Mouse (Mus musculus): Measurements from ENCODE around the gene Rab36. TPM values are rescaled to one million over a fixed set of nuclear protein-coding genes. Genes with fewer than 3 reads are reported as not detected.

Rab36 gene
- polyA plus RNA-seq, 1 experiment from 2014 or later, result 11.7 TPM

- WGBS, result 84% methylated on average over 14 of the region's 14 CpGs
- H3K27me3 ChIP-seq, result no peaks in the 10 kb centered on the region
- H3K36me3 ChIP-seq, result peaks cover 17% of the 10 kb centered on the region; the same call in 1 of the 2 replicates
- H3K4me1 ChIP-seq, result peaks cover 4% of the 10 kb centered on the region; the same call in 1 of the 2 replicates
- no peak overlapping the region for H3K27ac ChIP-seq
- H3K4me2 ChIP-seq, result no peak overlapping the region
- no peak overlapping the region for H3K4me3 ChIP-seq
- no peak for ATAC-seq (ENCODE audit: insufficient number of reproducible peaks, insufficient read depth, low FRiP score, low TSS enrichment, low read depth)
- no peaks in the 10 kb centered on the region for H3K9me3 ChIP-seq
- no peak overlapping the region for H3K9ac ChIP-seq
Observed at GRCm38 (mm10) chr10:75078174-75079128, 41.6 kb downstream of the Rab36 start.

DNA sequence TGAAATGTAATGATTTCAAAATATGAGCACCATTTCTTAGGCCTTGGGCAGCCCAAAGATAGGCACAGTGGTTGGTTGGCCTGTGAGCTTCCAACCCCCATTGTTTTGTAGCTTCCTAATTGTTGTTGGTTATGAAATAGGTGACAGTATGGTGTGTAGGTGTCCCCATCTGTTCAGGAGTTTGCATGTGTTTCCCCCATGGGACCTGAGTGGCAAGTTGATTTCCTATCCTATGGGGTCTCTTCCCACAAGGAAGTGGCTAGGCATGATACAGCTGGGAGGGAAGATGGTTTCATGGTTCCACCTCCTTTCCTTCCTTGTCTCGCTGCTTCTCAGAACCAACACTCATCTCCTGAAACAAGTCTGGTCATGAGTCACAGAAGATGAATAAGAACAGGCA, 48.5 kb downstream of the Rab36 start:
- WGBS, result 79% methylated on average over 1 of the region's 1 CpGs
- Histone ChIP-seq H3K9me3 (no peaks in the 10 kb centered on the region), H3K27ac (no peak overlapping the region), H3K36me3 (peaks cover 26% of the 10 kb centered on the region), H3K4me3 (no peak overlapping the region), H3K9ac (no peak overlapping the region), H3K27me3 (no peaks in the 10 kb centered on the region), H3K4me2 (no peak overlapping the region), H3K4me1 (no peaks in the 10 kb centered on the region)
- no peak for ATAC-seq (ENCODE audit: insufficient number of reproducible peaks, insufficient read depth, low FRiP score, low TSS enrichment, low read depth)

DNA sequence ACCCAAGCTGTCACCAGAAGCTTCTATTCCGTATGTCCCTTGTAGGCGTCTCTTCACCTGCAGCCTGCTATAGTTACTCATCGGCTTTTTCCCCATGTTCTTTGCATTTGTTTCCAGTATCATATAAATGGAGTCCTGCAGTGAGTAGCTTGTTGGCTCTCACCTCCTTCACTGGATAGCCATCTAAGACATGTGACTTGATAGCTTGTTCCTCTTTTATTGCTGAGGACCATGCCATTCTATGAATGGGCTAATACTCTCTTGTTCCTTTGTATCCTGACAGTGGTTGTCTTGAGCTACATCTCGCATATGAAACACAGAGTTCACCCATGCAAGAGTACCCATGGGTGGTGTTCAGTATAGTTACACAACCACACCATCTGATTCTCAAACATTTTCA, 51.6 kb downstream of the Rab36 start:
- Histone ChIP-seq H3K9me3 (no peaks in the 10 kb centered on the region), H3K36me3 (peaks cover 17% of the 10 kb centered on the region), H3K4me1 (peaks cover 4% of the 10 kb centered on the region), H3K4me3 (no peak overlapping the region), H3K27me3 (no peaks in the 10 kb centered on the region), H3K4me2 (no peak overlapping the region), H3K9ac (no peak overlapping the region), H3K27ac (no peak overlapping the region)
- 93% methylated on average over 4 of the region's 4 CpGs for WGBS
- no peak for ATAC-seq (ENCODE audit: insufficient number of reproducible peaks, insufficient read depth, low FRiP score, low TSS enrichment, low read depth)

DNA sequence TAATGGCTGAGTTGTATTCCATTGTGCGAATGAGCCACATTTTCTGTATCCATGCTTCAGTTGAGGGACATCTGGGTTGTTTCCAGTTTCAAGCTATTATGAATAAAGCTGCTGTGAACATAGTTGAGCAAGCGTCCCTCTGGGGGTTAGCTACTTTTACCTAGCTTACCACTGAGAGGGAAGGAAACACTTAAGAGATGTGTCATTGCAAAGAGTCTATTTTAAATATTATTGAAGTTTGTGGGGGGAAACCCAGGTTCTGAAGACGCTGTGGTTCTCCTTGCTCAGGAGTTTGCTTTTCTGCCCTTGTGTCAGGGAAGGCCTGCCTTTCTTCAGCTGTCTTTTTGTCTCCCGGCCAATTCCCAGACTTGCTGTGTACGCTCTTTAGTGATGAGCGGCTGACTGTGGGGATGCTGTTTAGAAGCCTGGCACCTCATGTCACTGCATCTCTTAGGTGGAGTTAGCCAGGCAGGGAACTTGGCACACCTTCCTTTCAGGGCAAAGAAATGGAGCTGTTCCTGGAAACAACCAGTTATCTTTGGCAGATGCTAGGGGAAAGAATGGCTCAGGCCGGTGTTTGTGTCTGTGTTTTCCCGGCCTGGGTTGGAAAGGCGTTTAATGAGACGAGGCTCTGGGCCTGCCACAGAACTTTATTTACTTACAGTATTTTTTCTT, 54.8 kb downstream of the Rab36 start:
- H3K4me2 ChIP-seq, result no peak overlapping the region
- H3K9ac ChIP-seq, result no peak overlapping the region
- H3K4me3 ChIP-seq, result no peak overlapping the region
- no peaks in the 10 kb centered on the region for H3K27me3 ChIP-seq
- peaks cover 9% of the 10 kb centered on the region for H3K4me1 ChIP-seq
- H3K9me3 ChIP-seq, result no peaks in the 10 kb centered on the region
- 83% methylated on average over 10 of the region's 10 CpGs for WGBS
- ATAC-seq (ENCODE audit: insufficient number of reproducible peaks, insufficient read depth, low FRiP score, low TSS enrichment, low read depth), result no peak
- no peak overlapping the region for H3K27ac ChIP-seq
- H3K36me3 ChIP-seq, result no peaks in the 10 kb centered on the region

DNA sequence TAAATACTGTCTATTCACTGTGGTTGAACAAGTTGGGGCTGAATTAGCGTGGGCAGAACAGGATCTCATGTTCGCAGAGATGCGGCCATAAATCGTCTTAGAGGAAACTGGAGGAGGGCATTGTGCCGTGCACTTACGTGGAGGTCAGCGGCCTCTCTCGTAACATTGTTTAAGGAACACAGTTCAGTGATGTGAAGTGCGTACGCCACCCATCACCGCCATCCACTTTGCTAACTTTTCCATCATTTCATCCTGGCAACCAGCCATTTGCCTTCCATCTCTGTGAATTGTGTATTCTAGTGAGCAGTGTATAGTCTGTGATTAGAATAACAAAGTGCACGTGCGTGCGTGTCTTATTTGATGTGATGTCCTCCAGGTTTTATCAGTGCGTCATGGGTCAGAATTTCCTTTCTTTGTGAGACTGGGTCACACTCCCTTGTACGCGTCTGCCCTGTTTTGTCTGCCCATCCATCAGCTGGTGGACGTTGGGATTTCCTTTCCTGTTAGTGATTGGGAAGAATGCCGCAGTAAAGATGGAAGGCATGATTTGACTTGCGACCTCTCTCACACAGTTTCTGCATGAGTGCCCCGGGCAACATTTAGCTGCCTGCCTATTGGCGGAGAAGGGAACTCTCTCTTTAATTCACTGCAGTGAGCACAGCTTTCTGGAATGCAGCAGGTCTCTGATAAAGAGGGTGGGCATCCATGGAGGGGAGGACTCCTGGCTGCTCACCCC, 56.6 kb downstream of the Rab36 start:
- ATAC-seq (ENCODE audit: insufficient number of reproducible peaks, insufficient read depth, low FRiP score, low TSS enrichment, low read depth), result no peak
- no peak overlapping the region; the same call in 1 of the 2 replicates for H3K4me2 ChIP-seq
- peaks cover 24% of the 10 kb centered on the region for H3K4me1 ChIP-seq
- no peak overlapping the region for H3K9ac ChIP-seq
- no peaks in the 10 kb centered on the region for H3K27me3 ChIP-seq
- no peaks in the 10 kb centered on the region for H3K36me3 ChIP-seq
- H3K27ac ChIP-seq, result no peak overlapping the region; the same call in 1 of the 2 replicates
- H3K4me3 ChIP-seq, result no peak overlapping the region
- 51% methylated on average over 22 of the region's 22 CpGs for WGBS
- H3K9me3 ChIP-seq, result no peaks in the 10 kb centered on the region

DNA sequence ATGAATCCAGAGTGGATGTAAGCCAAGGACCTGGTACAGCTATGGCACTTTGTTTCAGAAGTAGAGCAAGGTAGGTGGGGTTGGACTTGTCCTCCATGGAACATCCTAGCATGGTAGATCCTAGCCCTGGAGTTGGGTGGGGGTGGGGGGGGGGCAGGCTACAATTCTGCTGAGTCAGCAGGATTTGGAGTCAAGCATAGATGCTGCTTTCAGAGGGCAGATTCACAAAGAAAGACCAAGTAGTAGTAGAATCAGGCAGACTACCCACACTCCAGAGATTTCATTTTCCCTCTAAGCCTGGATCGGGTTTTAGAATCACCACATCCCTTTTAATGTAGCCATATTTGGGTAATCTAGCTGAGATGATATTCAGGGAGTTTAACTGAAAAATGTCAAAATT, 57.5 kb downstream of the Rab36 start:
- Histone ChIP-seq H3K27me3 (no peaks in the 10 kb centered on the region), H3K27ac (no peak overlapping the region), H3K9ac (no peak overlapping the region), H3K9me3 (no peaks in the 10 kb centered on the region), H3K4me1 (peaks cover 33% of the 10 kb centered on the region), H3K4me3 (no peak overlapping the region), H3K4me2 (no peak overlapping the region), H3K36me3 (no peaks in the 10 kb centered on the region)
- no peak for ATAC-seq (ENCODE audit: insufficient number of reproducible peaks, insufficient read depth, low FRiP score, low TSS enrichment, low read depth)
- WGBS, result 97% methylated on average over 1 of the region's 1 CpGs

GRCm38 (mm10) chr10:75095216-75095615, 58.4 kb downstream of the Rab36 start:
- H3K36me3 ChIP-seq, result no peaks in the 10 kb centered on the region
- no peaks in the 10 kb centered on the region for H3K9me3 ChIP-seq
- 92% methylated on average over 7 of the region's 7 CpGs for WGBS
- H3K4me2 ChIP-seq, result no peak overlapping the region
- no peak overlapping the region for H3K4me3 ChIP-seq
- H3K4me1 ChIP-seq, result peaks cover 38% of the 10 kb centered on the region
- H3K27ac ChIP-seq, result no peak overlapping the region
- no peak overlapping the region for H3K9ac ChIP-seq
- no peaks in the 10 kb centered on the region for H3K27me3 ChIP-seq
- no peak for ATAC-seq (ENCODE audit: insufficient number of reproducible peaks, insufficient read depth, low FRiP score, low TSS enrichment, low read depth)

- H3K9me3 ChIP-seq, result no peaks in the 10 kb centered on the region
- WGBS, result 38% methylated on average over 10 of the region's 10 CpGs
- no peaks in the 10 kb centered on the region for H3K36me3 ChIP-seq
- ATAC-seq (ENCODE audit: insufficient number of reproducible peaks, insufficient read depth, low FRiP score, low TSS enrichment, low read depth), result no peak
- H3K4me2 ChIP-seq, result no peak overlapping the region
- H3K4me1 ChIP-seq, result peaks cover 48% of the 10 kb centered on the region
- H3K27ac ChIP-seq, result no peak overlapping the region
- H3K4me3 ChIP-seq, result no peak overlapping the region
- no peaks in the 10 kb centered on the region for H3K27me3 ChIP-seq
- no peak overlapping the region for H3K9ac ChIP-seq
Observed at GRCm38 (mm10) chr10:75098446-75099183, 61.8 kb downstream of the Rab36 start.

DNA sequence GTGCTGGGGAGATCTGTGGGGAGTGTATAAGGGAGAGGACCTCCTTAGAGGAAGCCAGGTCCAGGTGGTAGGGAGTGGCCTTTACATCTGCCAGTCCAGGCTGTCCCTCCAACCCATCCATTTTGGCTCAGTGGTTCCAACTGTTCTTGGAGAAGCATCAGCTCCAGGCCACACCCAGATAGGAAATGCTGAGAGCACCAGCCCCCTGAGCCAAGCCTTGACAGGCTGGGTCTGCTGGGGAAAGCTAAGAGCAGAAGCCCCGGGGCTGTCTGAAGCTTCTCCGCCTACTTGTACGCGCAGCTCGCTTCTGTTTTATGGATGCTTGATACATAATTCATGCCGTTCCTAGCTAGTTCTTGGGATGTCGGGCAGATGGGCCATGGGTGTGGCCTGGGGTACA, 63.4 kb downstream of the Rab36 start:
- Histone ChIP-seq H3K4me2 (no peak overlapping the region), H3K27me3 (no peaks in the 10 kb centered on the region), H3K9me3 (no peaks in the 10 kb centered on the region), H3K36me3 (no peaks in the 10 kb centered on the region), H3K4me3 (no peak overlapping the region), H3K4me1 (peaks cover 61% of the 10 kb centered on the region), H3K9ac (no peak overlapping the region), H3K27ac (no peak overlapping the region)
- ATAC-seq (ENCODE audit: insufficient number of reproducible peaks, insufficient read depth, low FRiP score, low TSS enrichment, low read depth), result no peak
- 66% methylated on average over 7 of the region's 7 CpGs for WGBS

GRCm38 (mm10) chr10:75103502-75103901, 66.6 kb downstream of the Rab36 start:
- H3K27me3 ChIP-seq, result no peaks in the 10 kb centered on the region
- H3K9me3 ChIP-seq, result no peaks in the 10 kb centered on the region
- no peak for ATAC-seq (ENCODE audit: insufficient number of reproducible peaks, insufficient read depth, low FRiP score, low TSS enrichment, low read depth)
- 82% methylated on average over 2 of the region's 2 CpGs for WGBS
- H3K27ac ChIP-seq, result no peak overlapping the region
- H3K4me2 ChIP-seq, result no peak overlapping the region
- H3K4me3 ChIP-seq, result no peak overlapping the region
- no peak overlapping the region for H3K9ac ChIP-seq
- H3K4me1 ChIP-seq, result peaks cover 66% of the 10 kb centered on the region
- H3K36me3 ChIP-seq, result no peaks in the 10 kb centered on the region

Measured in embryonic facial prominence, embryonic 13.5 days (tissue).